Mouse (Mus musculus): ENCODE results near the gene Tns3. TPM values are rescaled to one million over a fixed set of nuclear protein-coding genes. Genes with fewer than 3 reads are reported as not detected.

The Tns3 gene
- polyA plus RNA-seq, 2 experiments from 2014 or later = 0.10 to 0.27 TPM

DNA sequence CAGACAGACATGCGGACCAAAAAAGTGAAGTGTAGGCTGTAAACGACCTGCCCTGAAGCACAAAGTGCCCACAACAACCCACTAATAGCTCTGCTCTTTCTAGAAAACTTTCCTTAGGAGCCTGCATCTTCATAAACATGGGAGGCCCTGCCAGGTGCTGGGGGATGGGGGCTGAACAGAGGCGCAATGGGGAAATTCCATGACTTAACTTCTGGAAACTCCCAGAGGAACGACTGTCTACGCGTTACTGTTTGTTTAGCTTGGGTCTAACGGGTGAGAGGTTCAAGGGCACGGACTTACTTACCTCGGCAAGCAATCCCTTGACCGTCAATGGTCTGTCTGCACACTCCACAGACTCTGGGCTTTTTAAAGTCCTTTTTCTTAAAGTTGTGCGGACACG is 48.9 kb downstream of the Tns3 start:
- ATAC-seq = no peak

DNA sequence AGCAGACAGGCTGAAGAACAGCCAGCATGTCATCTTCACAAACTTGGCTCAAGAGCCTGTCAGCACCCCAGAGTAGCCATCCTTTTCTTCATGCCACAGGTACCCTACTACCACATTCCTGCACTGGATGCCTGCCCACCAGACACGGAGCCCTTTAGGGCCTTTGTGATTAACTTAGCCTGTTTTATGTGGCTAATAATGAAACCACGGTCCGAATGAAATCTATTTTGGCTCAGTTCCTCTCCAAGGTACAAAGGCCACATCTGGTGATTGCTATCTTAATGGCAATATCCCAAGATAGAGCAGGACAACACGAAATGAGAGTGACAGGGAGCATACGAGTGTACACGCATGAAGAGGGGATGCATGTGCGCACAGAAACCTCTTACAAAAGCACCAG is 53.9 kb downstream of the Tns3 start:
- no peak for ATAC-seq

DNA sequence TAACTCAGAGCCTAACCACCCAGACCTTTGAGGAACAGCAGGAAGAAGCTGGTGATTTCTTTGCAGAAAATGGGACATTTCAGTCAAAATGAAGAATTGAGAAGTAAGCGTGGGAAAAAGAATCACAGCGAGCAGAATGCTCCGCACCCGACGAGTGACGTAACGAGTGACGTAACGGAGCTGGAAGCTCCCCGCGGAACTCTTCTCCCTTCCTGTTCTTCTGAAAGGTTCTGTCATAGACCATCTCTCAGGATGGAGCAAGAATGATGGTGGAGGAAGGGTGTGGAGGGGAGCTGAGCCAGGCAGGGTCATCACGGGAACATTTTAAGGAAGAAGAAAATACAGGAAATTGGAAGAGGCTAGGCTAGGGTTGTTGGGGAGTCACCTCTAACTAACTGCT is 54.5 kb downstream of the Tns3 start:
- no peak for ATAC-seq

DNA sequence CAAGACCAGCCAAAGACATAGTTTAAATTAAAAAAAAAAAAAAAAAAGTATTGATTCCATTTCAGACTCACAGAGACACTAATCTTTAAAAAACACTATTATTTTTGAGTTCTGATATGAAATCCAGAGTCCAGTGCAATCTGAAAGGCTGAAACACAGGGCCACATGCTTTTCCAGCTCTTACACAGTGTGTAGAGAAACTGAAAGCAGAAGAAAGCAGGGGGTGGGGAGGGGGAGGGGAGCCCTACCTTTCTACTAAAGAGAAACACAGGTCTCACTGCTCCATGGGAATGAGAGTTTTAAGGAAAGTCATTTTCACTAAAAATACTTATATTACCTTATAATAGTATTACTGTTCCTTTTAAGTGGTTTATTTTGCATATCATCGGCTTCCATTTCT is 57.2 kb downstream of the Tns3 start:
- ATAC-seq = no peak

GRCm38 (mm10) chr11:8604789-8605569 is 59.4 kb downstream of the Tns3 start:
- no peak for ATAC-seq

DNA sequence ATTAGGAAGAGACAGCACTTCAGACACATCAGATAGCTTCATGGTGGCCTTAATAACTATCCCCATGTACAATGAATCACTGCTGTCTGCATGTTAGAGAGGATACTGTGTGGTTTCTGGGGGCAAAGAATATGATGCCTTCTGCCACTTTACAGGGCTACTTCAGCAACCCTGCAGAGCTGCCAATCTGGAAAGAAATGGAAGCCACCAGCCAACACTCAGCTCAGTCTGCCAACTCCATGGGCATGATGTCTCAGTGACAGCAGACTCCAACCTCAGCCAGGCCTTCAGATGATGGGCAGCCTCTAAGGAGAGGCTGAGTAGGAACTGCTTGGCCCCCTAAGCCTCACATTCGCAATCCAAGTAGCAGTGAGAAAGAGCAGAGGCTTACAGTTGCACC is 61.7 kb downstream of the Tns3 start:
- ATAC-seq = no peak

DNA sequence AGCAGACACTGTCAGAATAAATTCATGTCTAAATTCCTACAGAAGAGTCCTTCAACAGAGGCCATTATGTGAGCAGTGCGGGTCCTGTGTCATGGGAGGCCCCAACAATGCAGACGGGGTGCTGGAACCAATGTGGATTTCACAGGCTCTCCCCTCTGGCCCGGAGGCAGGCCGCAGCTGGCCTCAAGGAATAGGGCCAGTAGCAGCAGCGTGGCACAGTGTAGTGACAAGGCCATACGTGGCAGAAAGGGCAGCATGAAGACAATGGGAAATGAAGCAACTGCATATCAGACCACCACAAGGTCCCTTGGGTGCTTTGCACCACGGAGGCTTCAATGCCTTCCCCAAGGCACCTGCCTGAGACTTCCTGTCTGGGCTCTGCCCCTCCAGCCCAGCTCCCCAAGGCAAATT is 62.9 kb downstream of the Tns3 start:
- ATAC-seq = no peak

- no peak for ATAC-seq
Measured at GRCm38 (mm10) chr11:8595642-8596041, 68.7 kb downstream of the Tns3 start.

DNA sequence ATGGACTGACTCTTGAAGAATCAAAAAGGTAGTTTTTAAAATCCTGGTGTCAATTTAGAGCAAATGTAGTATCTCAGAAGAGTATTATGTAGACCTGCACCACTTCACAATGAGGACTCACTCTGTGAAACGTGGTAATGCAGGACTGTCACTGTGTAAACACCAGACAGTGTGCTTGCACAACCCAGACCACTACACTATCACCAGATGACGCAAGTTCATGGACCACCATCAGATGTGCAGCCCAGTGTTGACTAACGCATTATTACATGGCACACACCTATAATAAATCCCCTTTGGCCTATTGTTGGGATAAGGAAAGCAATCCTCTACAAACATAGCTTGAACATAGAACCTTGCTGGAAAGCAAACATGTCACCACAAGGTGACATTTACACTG is 71.2 kb downstream of the Tns3 start:
- ATAC-seq = no peak

- no peak for ATAC-seq
Measured at GRCm38 (mm10) chr11:8591271-8591670, 73.1 kb downstream of the Tns3 start.

DNA sequence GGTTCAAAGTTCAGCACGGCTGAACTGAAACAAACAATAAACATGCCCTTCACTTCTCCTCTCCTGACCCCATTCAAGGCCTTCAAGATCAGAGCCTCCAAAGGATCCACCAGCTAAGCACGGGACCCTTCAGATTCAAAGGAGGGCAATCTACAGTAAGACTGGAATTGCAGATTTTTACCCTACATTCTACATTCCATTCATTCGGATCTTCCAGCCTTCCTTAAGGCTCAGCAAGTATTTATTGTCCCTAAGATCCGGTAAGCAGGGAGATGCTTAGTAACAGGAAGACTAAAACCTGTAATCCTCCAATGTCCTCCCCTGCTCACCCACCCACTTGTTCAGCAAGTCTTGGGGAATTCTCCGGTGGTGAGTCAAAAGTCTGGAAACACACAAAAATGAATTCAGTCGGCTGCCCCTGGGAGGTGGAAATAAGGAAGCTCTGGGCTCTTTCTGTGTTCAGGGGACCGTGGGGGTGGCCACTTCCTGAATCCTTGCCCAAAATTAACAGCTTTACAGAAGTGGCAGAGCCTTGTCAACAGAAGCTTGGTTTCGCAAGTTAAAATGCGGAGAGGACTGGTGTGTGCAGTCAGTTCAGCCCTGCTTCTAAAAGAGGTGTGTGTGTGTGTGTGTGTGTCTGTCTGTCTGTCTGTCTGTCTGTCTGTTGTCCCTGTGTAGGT is 75.0 kb downstream of the Tns3 start:
- no peak for ATAC-seq

DNA sequence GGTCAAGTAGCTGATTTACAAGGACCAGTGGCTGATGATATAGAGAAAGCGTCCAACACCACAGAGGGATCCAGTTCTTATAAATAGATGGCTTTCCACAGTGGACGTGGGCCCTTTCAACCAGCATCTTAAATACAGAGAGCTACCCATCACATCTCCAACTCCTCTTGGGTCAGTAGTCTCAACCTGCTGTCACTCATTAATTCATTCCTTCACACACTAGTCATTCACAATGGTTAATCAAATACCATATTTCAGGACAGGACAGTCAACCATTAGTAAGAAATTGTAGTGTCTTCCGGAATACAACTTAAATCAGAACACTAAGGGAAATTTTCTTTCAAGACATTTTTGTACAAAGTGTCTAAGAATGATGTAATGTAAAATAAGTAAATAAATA is 76.4 kb downstream of the Tns3 start:
- ATAC-seq = no peak

DNA sequence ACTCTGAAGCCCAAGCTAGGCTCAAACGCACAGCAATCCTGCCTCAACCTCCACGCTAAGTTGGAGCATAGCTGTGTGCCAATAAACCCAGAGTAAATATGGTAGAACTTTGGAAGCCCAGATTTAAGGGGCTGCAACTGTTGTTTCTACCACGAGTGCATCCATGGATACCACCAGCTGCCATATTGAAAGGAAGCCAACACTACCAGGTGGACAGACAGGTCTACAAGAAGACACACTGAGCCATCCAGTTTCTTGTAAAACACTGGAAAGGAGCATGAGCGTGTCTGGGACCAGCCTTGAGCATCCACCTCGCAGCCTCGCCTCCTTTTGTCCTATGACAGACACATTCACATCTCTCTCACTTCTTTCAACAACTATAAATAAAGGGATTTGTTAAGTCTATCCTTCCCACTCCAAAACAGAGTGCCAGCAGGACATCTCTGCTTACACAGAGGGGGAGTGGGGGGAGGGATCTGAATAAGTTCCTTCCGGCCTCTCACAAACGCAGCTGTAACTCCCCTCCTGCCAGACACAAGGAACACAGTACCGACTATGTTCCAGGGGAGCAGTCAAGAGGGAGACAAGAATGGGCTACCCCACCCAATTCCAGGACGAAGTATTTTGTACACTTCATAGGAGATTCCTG is 77.2 kb downstream of the Tns3 start:
- ATAC-seq = no peak

- ATAC-seq = no peak
Measured at GRCm38 (mm10) chr11:8586374-8586773, 78.0 kb downstream of the Tns3 start.

GRCm38 (mm10) chr11:8585686-8586085 is 78.6 kb downstream of the Tns3 start:
- ATAC-seq = no peak

DNA sequence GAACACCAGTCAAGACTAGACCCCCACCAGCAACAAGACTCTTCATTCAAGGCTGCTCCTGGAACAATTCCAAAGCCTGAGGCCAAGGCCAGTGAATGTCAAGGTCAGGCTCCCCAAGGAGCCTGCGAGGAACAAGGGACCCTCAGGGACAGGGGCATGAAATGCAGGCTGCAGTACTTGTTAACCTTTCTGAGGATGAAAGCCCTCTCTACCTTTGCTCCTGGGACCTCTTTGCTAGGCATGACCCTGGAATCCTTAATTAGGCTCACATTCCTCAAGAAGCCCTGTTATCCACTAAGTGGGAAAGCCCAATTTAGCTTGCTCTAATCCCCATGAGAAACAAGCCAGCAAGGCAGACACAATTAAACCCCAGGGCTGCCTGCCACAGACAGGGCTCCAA is 79.4 kb downstream of the Tns3 start:
- ATAC-seq = no peak

- no peak for ATAC-seq
Measured at GRCm38 (mm10) chr11:8584307-8584706, 80.0 kb downstream of the Tns3 start.

DNA sequence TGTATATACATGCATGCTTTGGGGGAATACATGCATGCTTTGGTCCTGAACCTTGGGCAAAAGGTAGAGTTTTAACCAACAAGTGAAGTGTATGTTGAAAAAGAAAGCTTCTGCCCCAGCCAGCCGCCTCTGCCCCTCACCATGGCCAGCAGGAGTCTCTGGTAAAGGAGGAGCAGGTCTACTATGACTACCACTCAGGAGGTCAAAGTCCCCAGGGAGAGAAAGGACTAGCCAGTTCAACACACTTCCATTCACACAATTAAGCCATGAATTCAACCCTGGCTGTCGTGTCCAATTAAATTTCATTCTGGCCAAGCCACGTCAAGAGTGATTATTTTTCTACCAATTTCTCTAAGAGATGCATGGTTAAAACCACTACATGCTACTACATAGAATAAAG is 81.2 kb downstream of the Tns3 start:
- ATAC-seq = no peak

- no peak for ATAC-seq
Measured at GRCm38 (mm10) chr11:8582101-8582920, 82.0 kb downstream of the Tns3 start.

DNA sequence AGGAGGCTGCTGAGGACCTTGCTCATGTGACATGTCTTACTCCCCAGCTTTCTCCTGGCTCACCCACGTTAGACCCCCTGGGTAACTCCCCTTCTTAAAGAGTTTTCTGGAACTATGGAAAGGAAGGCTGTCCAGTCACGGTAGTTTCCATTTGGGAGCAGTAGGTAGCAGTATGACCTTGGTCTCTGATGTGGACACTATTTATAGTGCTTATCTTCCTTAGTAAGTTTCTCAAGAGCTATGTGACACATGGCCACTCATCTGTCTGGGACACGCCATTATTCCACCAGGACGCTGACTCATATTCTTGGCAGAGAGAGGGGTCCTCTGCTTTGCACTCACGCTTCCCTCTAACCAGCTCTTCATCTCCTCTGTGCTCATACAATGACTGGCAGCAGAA is 84.5 kb downstream of the Tns3 start:
- ATAC-seq = no peak

GRCm38 (mm10) chr11:8575217-8576180 is 88.8 kb downstream of the Tns3 start:
- ATAC-seq = no peak

DNA sequence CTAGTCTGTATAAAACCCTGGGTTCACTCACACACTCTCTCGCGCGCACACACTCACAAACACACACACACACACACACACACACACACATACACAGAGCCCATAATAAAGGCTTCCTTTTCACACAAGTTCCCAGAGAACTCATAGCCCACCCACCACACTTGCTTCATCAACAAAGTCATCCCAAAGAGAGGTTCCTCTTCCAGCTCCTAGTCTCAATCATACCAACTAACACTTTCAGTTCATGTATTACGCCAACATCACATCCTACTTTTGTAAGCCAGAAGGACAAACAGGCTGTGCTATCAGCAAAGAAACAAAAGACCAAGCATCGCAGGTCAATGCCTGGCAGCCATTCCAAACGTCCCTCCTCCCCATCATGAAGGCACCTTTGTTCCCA is 89.8 kb downstream of the Tns3 start:
- ATAC-seq = no peak
